Mouse (Mus musculus): ENCODE data around the gene Lpar1.

DNA sequence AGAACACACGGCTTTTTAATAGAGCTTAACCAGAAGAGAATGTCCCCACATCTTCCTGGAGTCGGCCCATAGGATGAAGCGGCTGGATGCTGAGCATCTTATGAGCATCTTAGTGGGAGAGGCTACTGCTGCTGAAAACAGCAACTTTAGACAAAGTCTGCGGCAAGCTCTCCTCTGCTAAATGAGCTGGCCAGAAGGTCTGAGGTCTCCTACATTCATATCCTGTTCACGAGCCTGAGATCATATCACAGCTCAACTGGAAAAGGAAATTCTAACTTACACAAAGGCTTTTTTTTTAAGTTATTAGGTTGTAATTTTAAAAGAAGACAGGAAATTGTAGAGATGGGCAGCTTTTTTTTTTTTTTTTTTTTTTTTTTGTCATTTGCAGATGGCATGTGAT, 33.2 kb downstream of the Lpar1 start:
- TF ChIP-seq CTCF (IDR thresholded peaks at IDR 0.05; ENCODE audit: extremely low read depth, insufficient read depth, low read length): no peak
- TF ChIP-seq POLR2A (IDR thresholded peaks at IDR 0.05; ENCODE audit: extremely low read depth, insufficient read depth, low read length): no peak

Measured in cortical plate, adult 2 months (tissue).